Mouse (Mus musculus): ENCODE measurements around the gene Fbxl8. TPM values are rescaled to one million over a fixed set of nuclear protein-coding genes. Genes with fewer than 3 reads are reported as not detected.
"Not testable (repeated sequence)": the region's sequence is repeated elsewhere in the genome, so short reads cannot be mapped to it uniquely, and the experiment has no call there.

Fbxl8 gene
- total and polyA plus RNA-seq, 3 experiments = 1.8 to 3.6 (median 2.5) TPM

DNA sequence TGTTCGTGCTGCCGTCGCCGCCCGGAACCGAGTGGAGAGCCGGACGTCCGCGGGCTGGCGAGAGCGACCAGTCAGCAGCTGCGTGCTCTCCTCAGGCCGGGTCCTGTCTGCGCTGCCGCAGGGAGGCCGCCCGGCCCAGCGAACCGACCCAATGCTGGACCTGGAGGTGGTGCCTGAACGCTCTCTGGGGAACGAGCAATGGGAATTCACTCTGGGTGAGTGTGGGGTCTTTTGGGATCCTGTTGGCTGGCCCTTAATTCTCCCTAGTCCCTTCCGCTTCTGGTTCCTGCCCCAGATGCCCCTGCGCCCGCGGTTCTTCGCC is 39.2 kb upstream of the Fbxl8 start:
- no peak for TF ChIP-seq POLR2A (IDR thresholded peaks at IDR 0.05; ENCODE audit: insufficient read depth, low read depth, low read length)
- Histone ChIP-seq H3K36me3 (ENCODE audit: control insufficient read depth, insufficient read depth, low read length) (peaks cover 4% of the 10 kb centered on the region; the same call in 1 of the 2 replicates), H3K27ac (peak overlapping the region; percentile 87), H3K4me1 (ENCODE audit: control insufficient read depth, insufficient read depth, low read length) (peaks cover 2% of the 10 kb centered on the region), H3K79me2 (replicated peaks; ENCODE audit: control insufficient read depth, insufficient read depth, low read length) (0 out of 2 replicates have a peak, but pooled peaks cover 1% of the 10 kb centered on the region), H3K4me3 (peak overlapping the region; percentile 82), H3K9ac (ENCODE audit: low read depth, low read length) (peak overlapping the region; percentile 97), H3K27me3 (ENCODE audit: control insufficient read depth, insufficient read depth, low read length) (no peaks in the 10 kb centered on the region)
- no peak for DNase-seq
- under 1% methylated on average over 27 of the region's 27 CpGs for WGBS
- intact Hi-C loops (cut with DNase I) = loop anchor here (2.0 kb wide), 3 partner anchors 30 to 64 kb away; partner anchors contain the start of genes 4931428F04Rik, B3gnt9 and Cbfb

DNA sequence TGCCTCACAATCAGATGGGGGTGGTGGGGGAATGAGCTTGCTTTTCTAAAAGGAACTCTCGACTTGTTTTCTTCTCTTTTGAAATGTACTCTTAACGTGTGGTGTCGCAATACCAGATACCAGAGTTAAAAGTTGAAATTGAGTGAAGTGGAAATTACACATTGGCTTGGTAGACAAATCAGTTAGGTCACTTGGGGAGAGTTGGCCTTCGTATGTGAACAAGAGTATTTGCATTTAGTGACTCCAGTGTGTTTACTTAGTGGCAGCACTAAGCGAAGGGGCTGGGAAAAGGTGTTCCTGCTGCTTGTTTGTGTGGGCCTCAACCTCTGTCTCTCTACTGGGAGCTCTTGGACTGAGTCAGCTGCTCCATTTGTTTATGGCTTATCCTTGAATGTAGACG is 38.5 kb upstream of the Fbxl8 start:
- TF ChIP-seq EP300 (IDR thresholded peaks at IDR 0.05; ENCODE audit: insufficient read depth, low read depth, low read length) (no peak), POLR2A (IDR thresholded peaks at IDR 0.05; ENCODE audit: insufficient read depth, low read depth, low read length) (no peak), CTCF (IDR thresholded peaks at IDR 0.05) (no peak)
- H3K27me3 ChIP-seq (ENCODE audit: control insufficient read depth, insufficient read depth, low read length) = no peaks in the 10 kb centered on the region
- peaks cover 2% of the 10 kb centered on the region for H3K4me1 ChIP-seq (ENCODE audit: control insufficient read depth, insufficient read depth, low read length)
- peak overlapping the region; percentile 82 for H3K4me3 ChIP-seq
- 0 out of 2 replicates have a peak, but pooled peaks cover 1% of the 10 kb centered on the region for H3K79me2 ChIP-seq (replicated peaks; ENCODE audit: control insufficient read depth, insufficient read depth, low read length)
- intact Hi-C loops (cut with DNase I) = loop anchor here (2.0 kb wide), 3 partner anchors 29 to 63 kb away; partner anchors contain the start of genes 4931428F04Rik, B3gnt9 and Cbfb
- DNase-seq = no peak
- no peak overlapping the region for H3K27ac ChIP-seq
- WGBS = 12% methylated on average over 6 of the region's 6 CpGs
- peak overlapping the region; percentile 97 for H3K9ac ChIP-seq (ENCODE audit: low read depth, low read length)
- peaks cover 4% of the 10 kb centered on the region; the same call in 1 of the 2 replicates for H3K36me3 ChIP-seq (ENCODE audit: control insufficient read depth, insufficient read depth, low read length)

DNA sequence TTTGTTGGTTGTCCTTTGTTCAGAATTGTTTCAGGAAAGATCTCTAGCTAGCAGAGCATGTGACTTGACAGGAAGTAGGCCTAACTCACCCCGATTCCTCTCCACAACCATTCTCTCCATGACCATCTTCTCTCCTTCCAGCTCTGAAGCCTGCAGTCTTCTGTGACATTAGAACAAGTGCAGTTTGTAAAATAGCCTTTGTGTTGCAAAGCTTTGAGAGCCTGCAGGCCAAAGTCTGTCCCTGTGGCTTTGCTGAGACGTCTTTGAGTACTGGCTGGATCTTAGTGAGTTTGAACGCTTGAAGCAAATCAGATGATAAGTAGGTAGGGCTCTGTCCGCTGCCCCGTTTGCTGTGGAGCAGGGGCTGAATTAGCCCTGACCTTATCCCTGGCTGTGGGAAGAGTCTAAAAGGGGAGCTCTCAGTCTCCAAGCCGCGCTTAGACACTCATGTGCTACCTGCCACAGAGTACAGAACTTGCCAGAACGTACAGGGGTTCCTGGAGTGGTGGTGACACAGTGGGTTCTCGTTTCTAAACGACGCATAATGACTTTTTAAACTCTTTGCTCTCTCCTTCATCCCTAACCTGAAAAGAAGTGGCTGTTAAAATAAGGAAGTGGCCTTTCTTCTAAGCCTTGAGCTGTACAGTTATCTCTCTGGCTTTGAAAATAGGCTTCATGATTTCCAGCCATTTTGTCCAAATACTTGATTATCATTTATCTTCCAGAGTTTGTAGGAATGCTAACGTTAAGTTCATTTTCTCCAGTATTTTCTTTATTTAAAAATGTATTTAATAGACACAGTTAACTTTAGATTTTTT is 32.7 kb upstream of the Fbxl8 start:
- H3K4me3 ChIP-seq = no peak overlapping the region

DNA sequence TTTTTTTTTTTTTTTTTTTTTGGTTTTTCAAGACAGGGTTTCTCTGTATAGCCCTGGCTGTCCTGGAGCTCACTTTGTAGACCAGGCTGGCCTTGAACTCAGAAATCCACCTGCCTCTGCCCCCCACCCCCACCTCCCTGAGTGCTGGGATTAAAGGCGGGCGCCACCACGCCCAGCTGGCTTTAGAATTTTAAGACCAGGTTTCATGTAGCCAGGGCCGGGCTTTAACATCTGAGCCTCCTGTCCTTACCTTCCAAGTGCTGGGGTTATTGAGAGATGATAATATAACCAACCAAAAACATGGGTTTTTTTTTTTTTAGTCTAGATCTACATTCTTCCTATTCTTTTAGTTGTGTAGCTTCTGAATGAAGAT is 32.1 kb upstream of the Fbxl8 start:
- WGBS = 96% methylated on average over 4 of the region's 4 CpGs
- DNase-seq; H3K4me3 ChIP-seq; H3K79me2 ChIP-seq (replicated peaks; ENCODE audit: control insufficient read depth, insufficient read depth, low read length); H3K27me3 ChIP-seq (ENCODE audit: control insufficient read depth, insufficient read depth, low read length); intact Hi-C loops (cut with DNase I); H3K36me3 ChIP-seq (ENCODE audit: control insufficient read depth, insufficient read depth, low read length); H3K27ac ChIP-seq; H3K9ac ChIP-seq (ENCODE audit: low read depth, low read length); H3K4me1 ChIP-seq (ENCODE audit: control insufficient read depth, insufficient read depth, low read length): not testable (repeated sequence)

More for the DNA sequence above, 32.7 kb upstream of the Fbxl8 start:
- Histone ChIP-seq H3K9ac (ENCODE audit: low read depth, low read length) (no peak overlapping the region), H3K27me3 (ENCODE audit: control insufficient read depth, insufficient read depth, low read length) (no peaks in the 10 kb centered on the region), H3K27ac (no peak overlapping the region), H3K79me2 (replicated peaks; ENCODE audit: control insufficient read depth, insufficient read depth, low read length) (0 out of 2 replicates have a peak, but pooled peaks cover 1% of the 10 kb centered on the region), H3K4me1 (ENCODE audit: control insufficient read depth, insufficient read depth, low read length) (no peaks in the 10 kb centered on the region; the same call in none of the 2 replicates), H3K36me3 (ENCODE audit: control insufficient read depth, insufficient read depth, low read length) (peaks cover 8% of the 10 kb centered on the region)
- DNase-seq = no peak
- intact Hi-C loops (cut with DNase I) = no loop called here
- WGBS = 71% methylated on average over 12 of the region's 12 CpGs
- TF ChIP-seq POLR2A (IDR thresholded peaks at IDR 0.05; ENCODE audit: insufficient read depth, low read depth, low read length) (no peak), CTCF (IDR thresholded peaks at IDR 0.05) (no peak), EP300 (IDR thresholded peaks at IDR 0.05; ENCODE audit: insufficient read depth, low read depth, low read length) (no peak)

DNA sequence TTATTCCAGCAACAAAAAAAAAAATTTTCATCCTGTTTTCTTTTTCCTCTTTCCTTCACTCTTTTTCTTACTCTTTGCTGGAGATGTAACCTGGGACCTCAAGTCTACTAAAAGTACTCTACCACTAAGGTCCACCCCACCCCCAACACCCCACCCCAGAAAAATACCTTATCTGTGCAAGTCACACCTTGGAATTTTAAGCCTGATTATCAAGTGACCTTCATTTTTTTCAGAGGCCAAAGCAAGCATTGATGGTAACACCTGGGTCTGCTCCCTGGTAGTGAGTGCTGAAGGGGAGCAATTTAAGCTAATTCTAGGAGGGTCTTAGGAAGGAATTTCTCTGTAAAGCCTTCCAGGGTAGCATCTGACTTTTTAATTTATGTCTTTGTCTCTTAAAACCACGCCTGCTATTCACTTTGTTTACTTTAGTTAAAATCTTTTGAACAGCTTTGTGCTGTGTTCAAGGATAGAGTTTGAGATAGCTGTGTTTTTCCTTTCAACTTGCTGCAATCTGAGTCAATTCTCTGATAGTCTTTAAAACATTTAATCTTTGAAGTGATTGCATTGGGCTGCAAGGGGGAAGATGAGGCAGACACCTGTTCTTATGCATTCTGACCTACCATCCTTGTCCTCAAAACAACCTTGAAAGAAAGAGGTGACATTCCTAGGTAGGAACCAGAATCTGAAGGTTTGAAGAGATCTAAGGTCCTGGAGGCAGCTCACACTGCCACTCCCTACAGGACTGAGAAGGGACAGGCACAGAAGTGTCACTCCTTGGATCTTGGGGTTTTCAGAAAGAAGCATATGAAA is 31.1 kb upstream of the Fbxl8 start:
- Histone ChIP-seq H3K9ac (ENCODE audit: low read depth, low read length) (no peak overlapping the region), H3K36me3 (ENCODE audit: control insufficient read depth, insufficient read depth, low read length) (peaks cover 8% of the 10 kb centered on the region), H3K27ac (no peak overlapping the region; the same call in 1 of the 2 replicates), H3K27me3 (ENCODE audit: control insufficient read depth, insufficient read depth, low read length) (no peaks in the 10 kb centered on the region), H3K4me1 (ENCODE audit: control insufficient read depth, insufficient read depth, low read length) (no peaks in the 10 kb centered on the region; the same call in none of the 2 replicates), H3K4me3 (no peak overlapping the region), H3K79me2 (replicated peaks; ENCODE audit: control insufficient read depth, insufficient read depth, low read length) (0 out of 2 replicates have a peak, but pooled peaks cover 1% of the 10 kb centered on the region)
- intact Hi-C loops (cut with DNase I) = no loop called here
- 73% methylated on average over 1 of the region's 1 CpGs for WGBS
- no peak for TF ChIP-seq POLR2A (IDR thresholded peaks at IDR 0.05; ENCODE audit: insufficient read depth, low read depth, low read length)
- TF ChIP-seq CTCF (IDR thresholded peaks at IDR 0.05) = no peak
- TF ChIP-seq EP300 (IDR thresholded peaks at IDR 0.05; ENCODE audit: insufficient read depth, low read depth, low read length) = no peak
- no peak for DNase-seq

DNA sequence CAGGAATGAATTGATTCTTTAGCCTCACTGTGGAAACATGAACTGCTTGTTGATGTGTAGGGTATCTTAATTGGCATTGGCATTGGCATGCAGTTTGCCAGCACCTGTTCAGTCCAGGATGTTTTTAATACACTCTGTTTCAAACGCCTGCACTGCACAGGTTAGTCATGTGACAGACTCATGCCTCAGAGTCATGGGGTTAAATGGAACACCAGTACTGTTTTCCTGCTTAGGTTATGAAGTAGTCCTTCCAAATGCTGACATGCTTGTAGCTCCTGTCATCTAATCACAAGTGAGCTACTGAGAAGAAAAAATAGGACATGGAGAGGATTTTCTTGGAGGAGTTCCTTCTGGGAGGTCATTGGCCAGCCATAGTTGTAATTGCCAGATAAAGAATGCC is 29.2 kb upstream of the Fbxl8 start:
- intact Hi-C loops (cut with DNase I) = no loop called here
- no peaks in the 10 kb centered on the region for H3K79me2 ChIP-seq (replicated peaks; ENCODE audit: control insufficient read depth, insufficient read depth, low read length)
- H3K4me1 ChIP-seq (ENCODE audit: control insufficient read depth, insufficient read depth, low read length) = no peaks in the 10 kb centered on the region; the same call in 1 of the 2 replicates
- WGBS = 60% methylated on average over 1 of the region's 1 CpGs
- no peak overlapping the region for H3K4me3 ChIP-seq
- no peak overlapping the region for H3K9ac ChIP-seq (ENCODE audit: low read depth, low read length)
- H3K27ac ChIP-seq = no peak overlapping the region
- H3K36me3 ChIP-seq (ENCODE audit: control insufficient read depth, insufficient read depth, low read length) = peaks cover 8% of the 10 kb centered on the region
- DNase-seq = no peak
- H3K27me3 ChIP-seq (ENCODE audit: control insufficient read depth, insufficient read depth, low read length) = no peaks in the 10 kb centered on the region
- TF ChIP-seq CTCF (IDR thresholded peaks at IDR 0.05) (no peak), EP300 (IDR thresholded peaks at IDR 0.05; ENCODE audit: insufficient read depth, low read depth, low read length) (no peak)
